Mouse (Mus musculus) heart, postnatal 0 days (tissue): ENCODE measurements at regions not wholly inside any gene's neighbourhood (a gene's known extent, or its start where the extent isn't known, plus 50 kb on each side); places are given as distances from the start of the nearest gene placed in this dataset.

ENCODE experiments used
- CTCF ChIP-seq: IDR thresholded peaks from 2 replicates; pipeline ENCODE4 v1.5.1; 2016; ENCODE audit warnings: antibody characterized with exemption, control low read depth, low read depth
- EP300 ChIP-seq: IDR thresholded peaks from 2 replicates; pipeline ENCODE4 v1.6.1; 2016; ENCODE audit warnings: antibody characterized with exemption, low read depth

- no peak for TF ChIP-seq CTCF
- no peak for TF ChIP-seq EP300
These were observed 76.8 kb upstream of the Ndst4 start for GRCm38 (mm10) chr3:125327079-125327478.
